Mouse (Mus musculus) embryo, embryonic 11 days (tissue): Measurements from ENCODE around the gene Ttll3.

Experiments used
- DNase-seq: peaks from one replicate; pipeline ENCODE4 v3.0.0-alpha.2; 2015

Gene Ttll3

DNA sequence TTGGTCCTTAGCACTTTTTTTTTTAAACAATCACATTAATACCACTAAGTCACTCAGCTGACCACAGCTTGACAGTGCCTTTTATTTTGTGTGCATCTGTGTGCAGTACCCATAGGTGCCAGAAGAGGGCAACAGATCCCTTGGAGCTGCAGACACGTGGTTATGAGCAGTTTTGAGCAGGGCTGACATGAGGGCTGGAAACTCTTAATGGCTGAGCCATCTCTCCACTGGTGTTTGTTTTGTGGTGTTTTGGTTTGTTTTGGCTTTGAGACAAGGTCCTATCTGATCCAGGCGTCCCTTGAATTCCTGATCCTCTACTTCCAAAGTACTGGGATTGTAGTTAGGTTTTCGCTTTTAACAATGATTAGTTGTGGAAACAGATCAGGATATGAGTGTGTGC is 38.3 kb downstream of the Ttll3 start:
- peak; percentile 49 for DNase-seq

DNA sequence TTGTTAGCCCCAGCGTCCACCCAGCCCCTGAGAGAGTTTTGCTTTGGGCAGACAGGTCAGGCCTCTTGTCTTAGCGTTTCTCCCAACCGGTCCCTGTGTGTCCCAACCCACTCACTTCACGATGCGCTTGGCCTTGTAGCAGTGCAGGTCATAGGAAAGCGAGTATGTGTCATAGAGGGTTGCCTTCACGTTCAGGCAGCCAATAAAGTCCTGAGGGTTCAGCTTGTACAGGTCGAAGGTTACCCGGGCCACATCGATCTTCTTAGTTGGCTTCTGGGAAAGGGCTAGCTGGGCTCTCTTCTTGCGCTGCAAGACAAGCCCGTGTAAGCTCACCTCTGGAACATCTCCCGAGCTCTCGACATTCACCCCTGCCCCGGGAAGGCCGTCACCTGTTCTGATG is 38.9 kb downstream of the Ttll3 start:
- DNase-seq = no peak

DNA sequence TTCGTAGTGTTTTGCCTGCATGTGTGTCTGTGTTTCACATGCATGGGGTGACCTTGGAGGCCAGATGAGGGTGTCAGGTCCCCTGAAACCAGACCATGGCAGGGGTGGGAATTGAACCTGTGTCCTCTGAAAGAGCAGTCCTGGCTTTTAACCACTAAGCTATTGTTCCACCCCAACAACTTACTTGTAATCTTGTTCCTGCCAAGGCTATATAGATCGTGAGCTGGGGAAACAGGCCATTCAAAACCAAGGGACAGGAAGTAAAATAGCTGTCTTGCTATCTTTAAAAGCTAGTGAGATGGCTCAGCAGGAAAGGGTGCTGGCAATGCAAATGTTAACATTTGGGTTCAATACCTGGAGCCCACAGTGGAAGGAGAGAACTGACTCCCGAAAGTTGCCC is 40.9 kb downstream of the Ttll3 start:
- no peak for DNase-seq

DNA sequence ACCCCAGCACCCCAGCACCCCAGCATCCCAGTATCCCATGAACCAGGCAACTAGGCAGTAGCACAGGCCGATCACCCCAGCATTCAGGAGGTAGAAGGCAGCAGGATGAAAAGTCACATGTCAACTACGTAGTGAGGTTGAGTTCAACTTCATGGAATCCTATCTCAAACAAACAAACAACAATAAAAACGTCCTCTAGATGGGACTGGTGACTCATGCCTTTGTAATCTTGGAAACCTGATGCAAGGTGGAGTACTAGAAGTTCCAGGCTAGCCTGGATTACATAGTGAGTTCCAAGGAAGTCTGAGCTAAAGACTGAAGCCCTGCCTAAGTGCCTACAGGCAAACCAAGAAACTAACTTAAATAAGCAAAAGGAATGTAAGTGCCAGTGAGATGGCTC is 41.8 kb downstream of the Ttll3 start:
- DNase-seq = no peak

DNA sequence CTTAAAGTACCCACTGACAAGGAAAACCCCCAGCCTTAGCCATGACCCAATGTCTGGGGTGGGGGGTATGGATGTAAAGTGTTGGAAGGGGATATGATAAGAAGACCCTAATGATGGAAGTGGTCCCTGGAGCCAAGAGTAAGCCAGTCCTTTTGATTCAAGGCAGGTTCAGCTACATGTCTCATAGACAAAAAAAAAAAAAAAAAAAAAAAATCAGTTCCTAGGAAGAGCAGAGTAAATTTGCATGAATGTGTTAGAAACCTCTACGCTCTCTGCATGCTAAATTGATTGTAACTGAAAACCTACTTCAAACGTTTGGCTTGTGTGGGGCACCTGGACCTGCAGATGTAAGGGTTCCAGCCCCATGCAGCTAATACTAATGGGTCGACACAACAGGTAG is 42.7 kb downstream of the Ttll3 start:
- no peak for DNase-seq

- no peak for DNase-seq
Observed at GRCm38 (mm10) chr6:113433661-113434060, 44.6 kb downstream of the Ttll3 start.

- DNase-seq = no peak
Observed at GRCm38 (mm10) chr6:113434691-113435090, 45.6 kb downstream of the Ttll3 start.

- DNase-seq = no peak
Observed at GRCm38 (mm10) chr6:113435664-113436205, 46.7 kb downstream of the Ttll3 start, which contains the start of gene Cidec. Gene Cidec (minus strand): TSS chr6:113435760.

GRCm38 (mm10) chr6:113437135-113437534 is 48.1 kb downstream of the Ttll3 start:
- DNase-seq = no peak

GRCm38 (mm10) chr6:113438721-113439430 is 49.8 kb downstream of the Ttll3 start:
- DNase-seq = no peak

DNA sequence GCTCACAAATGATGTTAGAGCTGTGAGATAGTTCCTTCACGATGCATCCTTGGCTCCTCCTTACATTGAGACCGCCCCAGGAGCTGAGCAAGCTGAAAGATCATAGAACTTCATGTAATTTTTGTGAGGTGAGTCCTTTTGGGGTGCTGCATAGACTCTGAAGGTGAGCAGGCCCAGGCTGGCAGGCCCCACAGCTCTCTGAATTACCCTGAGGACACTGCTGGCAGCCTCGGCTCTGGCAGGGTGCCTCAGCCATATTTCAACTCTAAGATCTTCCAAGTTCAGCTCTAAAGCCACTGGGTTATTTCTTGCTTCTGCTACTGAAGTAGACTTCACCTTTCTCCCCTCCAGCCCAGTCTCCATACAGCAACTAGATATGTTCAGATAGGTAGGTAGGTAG is 51.6 kb downstream of the Ttll3 start:
- DNase-seq = no peak

GRCm38 (mm10) chr6:113441147-113441680 is 52.2 kb downstream of the Ttll3 start:
- DNase-seq = peak; percentile 81

GRCm38 (mm10) chr6:113442087-113442441 is 53.0 kb downstream of the Ttll3 start:
- no peak for DNase-seq

GRCm38 (mm10) chr6:113442442-113443090 is 53.5 kb downstream of the Ttll3 start, which contains the start of gene Jagn1:
Gene Jagn1 (plus strand): TSS chr6:113442569.
- DNase-seq = peak; percentile 94

- peak; percentile 16 for DNase-seq
Observed at GRCm38 (mm10) chr6:113443091-113443490, 54.0 kb downstream of the Ttll3 start.

DNA sequence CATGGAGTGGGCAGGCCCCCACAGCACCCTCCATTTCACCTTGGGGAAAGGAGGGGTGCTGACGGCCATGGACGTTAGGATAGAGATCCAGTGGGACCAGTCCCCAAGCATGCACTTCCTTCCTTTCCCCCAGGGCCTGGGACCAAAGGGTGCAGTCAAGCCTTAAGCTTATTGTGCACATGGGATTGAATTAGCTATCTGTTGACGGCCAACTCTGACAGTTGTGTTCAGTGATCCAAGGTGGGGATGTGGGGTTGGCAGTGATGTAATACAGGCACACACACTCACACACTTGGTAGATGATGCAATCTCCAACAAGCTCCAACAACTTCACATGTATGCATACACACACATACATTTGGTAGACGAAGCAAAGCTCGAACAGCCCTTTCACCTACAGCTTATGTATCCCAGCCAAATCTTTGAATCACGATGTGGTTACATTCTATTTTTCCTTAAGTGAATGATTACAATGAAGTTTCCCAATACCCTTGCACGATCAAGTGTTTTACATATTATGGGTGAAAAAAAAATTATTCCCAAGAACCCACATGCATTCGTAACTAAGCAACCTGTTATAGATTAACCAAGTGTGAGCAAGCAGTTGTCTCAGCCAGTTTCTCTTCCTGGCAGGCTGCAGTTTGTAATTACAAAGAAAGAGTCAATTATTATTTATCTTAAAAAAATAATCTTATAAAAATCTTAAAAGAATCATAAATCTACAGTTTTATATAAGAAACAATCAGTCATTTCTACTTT is 55.3 kb downstream of the Ttll3 start:
- no peak for DNase-seq

GRCm38 (mm10) chr6:113447639-113448038 is 58.6 kb downstream of the Ttll3 start:
- no peak for DNase-seq

DNA sequence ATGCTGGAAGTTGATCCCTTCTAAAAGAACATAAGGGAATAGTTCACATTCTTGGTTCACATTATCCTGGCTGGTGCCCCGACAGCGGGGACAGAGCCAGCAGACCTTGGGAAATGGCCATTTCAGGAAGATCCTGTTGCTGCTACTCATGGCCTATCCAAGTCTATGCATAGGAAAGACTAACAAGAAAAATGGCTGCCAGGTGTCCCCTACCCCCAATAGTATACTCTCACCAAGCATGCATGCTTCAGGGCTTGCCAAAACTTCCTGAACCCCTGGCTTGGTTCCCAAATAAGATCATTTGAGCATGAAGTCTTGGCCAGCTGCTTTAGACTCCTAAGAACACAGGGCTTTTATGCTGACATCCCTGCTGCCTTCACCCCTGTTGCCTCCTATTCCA is 62.8 kb downstream of the Ttll3 start:
- no peak for DNase-seq

DNA sequence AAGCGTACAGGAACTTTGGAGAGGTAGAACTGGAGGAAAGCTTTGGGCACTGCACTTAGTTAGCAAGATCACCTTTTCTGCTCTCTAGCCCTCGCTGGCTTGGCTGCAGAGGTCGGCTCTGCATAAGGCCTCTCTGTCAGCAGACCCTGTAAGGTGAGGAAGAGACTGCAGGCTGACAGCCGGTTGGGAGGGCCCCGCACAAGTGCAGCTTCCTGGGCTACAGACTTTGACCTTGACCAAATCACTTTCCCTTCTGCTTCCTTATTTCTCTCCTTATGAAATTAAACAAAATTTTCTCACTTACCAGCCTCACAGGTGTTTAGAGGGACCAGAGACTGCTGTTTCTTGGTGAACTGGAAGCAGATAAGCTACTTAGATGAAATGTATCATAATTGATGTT is 65.9 kb downstream of the Ttll3 start:
- DNase-seq = no peak

DNA sequence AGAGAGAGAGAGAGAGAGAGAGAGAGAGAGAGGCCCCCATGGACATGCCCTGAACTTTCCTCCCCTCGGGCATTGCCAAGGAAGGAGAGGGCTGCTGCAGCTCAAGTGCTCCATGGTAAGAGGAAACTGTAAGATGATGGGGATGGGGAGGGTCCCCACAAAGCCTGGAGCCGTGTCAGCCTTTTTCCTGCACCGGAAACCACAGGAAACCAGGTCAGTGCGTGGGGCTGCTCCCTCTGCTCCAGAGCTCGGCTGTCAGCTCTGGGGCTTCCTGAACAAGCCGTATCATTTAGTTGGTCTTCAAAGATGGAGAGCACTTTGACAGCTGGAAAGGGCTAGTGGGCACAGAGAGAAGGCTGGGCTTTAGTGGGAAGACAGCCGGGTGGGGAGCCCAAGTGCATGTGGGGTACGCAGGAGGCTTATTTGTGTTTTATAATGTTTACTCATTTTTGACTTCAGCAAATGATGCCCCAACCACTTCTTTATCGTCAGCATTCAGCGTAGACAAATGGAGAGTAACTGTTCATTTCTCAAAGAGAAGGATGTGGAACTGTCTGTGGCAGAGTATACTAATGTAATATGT is 69.0 kb downstream of the Ttll3 start, which contains the start of gene Il17re:
TSS of gene Il17re (plus strand) at position 533 of the 583 bp plus-strand sequence.
- DNase-seq = no peak

- DNase-seq = no peak
Observed at GRCm38 (mm10) chr6:113458635-113459034, 69.6 kb downstream of the Ttll3 start.

DNA sequence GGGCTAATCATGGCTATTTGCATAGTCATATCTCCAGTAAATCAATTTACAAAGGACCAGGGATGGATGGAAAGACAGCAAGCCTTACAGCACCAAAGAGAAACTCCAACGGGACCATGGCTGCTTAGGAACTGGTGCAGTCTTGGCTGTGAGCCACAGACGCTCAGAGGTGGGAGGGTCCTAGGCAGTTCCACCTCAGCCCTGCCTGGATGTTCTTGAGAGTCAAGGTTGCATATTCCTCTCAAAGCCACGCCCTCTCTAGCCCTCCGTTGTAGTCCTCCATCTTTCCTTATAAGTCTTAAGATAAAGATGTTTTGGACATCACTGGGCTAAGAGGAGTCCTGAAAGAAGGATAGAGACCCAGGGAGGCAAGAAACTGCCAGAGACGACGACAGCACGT is 75.0 kb downstream of the Ttll3 start:
- DNase-seq = no peak
